Mouse (Mus musculus): ENCODE results near the gene Slc24a3. TPM values are rescaled to one million over a fixed set of nuclear protein-coding genes. Genes with fewer than 3 reads are reported as not detected.

The Slc24a3 gene
- total and polyA plus RNA-seq, 3 experiments, result not detected

GRCm38 (mm10) chr2:145675142-145675755 is 507.7 kb downstream of the Slc24a3 start, which contains the start of gene Rin2:
TSS of gene Rin2 (plus strand) at chr2:145675215.
- no peak within 1 kb of the TSS for H3K27ac ChIP-seq (ENCODE audit: control insufficient read depth, low read depth, low read length)
- H3K4me1 ChIP-seq (ENCODE audit: control insufficient read depth in 1 of 2, insufficient read depth in 2 of 2, low read length in 2 of 2), result no peaks in the 10 kb centered on the region
- no peak for TF ChIP-seq BHLHE40 (IDR thresholded peaks at IDR 0.05; ENCODE audit: borderline replicate concordance, low read depth, low read length)
- TF ChIP-seq CHD1 (IDR thresholded peaks at IDR 0.05; ENCODE audit: low read depth, low read length), result no peak
- TF ChIP-seq MEF2A (IDR thresholded peaks at IDR 0.05; ENCODE audit: extremely low read depth, insufficient replicate concordance, low read depth, low read length, poor library complexity, severe bottlenecking), result no peak
- no peak for TF ChIP-seq TBP (IDR thresholded peaks at IDR 0.05; ENCODE audit: low read depth, low read length)
- TF ChIP-seq ELF1 (IDR thresholded peaks at IDR 0.05; ENCODE audit: low read depth, low read length), result no peak
- TF ChIP-seq MAZ (IDR thresholded peaks at IDR 0.05; ENCODE audit: low read depth, low read length), result no peak
- TF ChIP-seq NRF1 (IDR thresholded peaks at IDR 0.05; ENCODE audit: insufficient read depth, low read depth, low read length, poor library complexity, severe bottlenecking), result no peak
- TF ChIP-seq HCFC1 (IDR thresholded peaks at IDR 0.05; ENCODE audit: low read depth, low read length), result no peak
- no peak for TF ChIP-seq GABPA (IDR thresholded peaks at IDR 0.05; ENCODE audit: low read depth, low read length)
- TF ChIP-seq CHD2 (IDR thresholded peaks at IDR 0.05; ENCODE audit: low read length), result no peak
- TF ChIP-seq ETS1 (IDR thresholded peaks at IDR 0.05; ENCODE audit: low read depth, low read length), result no peak
- no peak for TF ChIP-seq EP300 (IDR thresholded peaks at IDR 0.05; ENCODE audit: low read depth in 1 of 2, low read length in 2 of 2)
- no peak for TF ChIP-seq MXI1 (IDR thresholded peaks at IDR 0.05; ENCODE audit: low read depth, low read length)
- TF ChIP-seq ZMIZ1 (IDR thresholded peaks at IDR 0.05; ENCODE audit: low read depth, low read length), result no peak
- no peak for TF ChIP-seq SIN3A (IDR thresholded peaks at IDR 0.05; ENCODE audit: low read length)
- no peaks in the 10 kb centered on the region for H3K9me3 ChIP-seq (replicated peaks; ENCODE audit: insufficient read depth, low read length)
- no peak for DNase-seq (ENCODE audit: low read depth, low spot score)
- no peak within 1 kb of the TSS for H3K4me3 ChIP-seq (ENCODE audit: control insufficient read depth in 1 of 2, insufficient read depth in 1 of 2, low read depth in 2 of 2, low read length in 2 of 2)
- no peaks in the 10 kb centered on the region for H3K36me3 ChIP-seq (ENCODE audit: control insufficient read depth in 1 of 2, insufficient read depth in 2 of 2, low read length in 2 of 2)
- no peaks in the 10 kb centered on the region for H3K27me3 ChIP-seq (ENCODE audit: control insufficient read depth in 1 of 2, insufficient read depth in 2 of 2, low read length in 2 of 2)
- H3K79me2 ChIP-seq (ENCODE audit: control insufficient read depth, insufficient read depth, low read length, poor library complexity), result no peaks in the 10 kb centered on the region
- no peak within 1 kb of the TSS for H3K9ac ChIP-seq (ENCODE audit: control insufficient read depth, low read depth, low read length, poor library complexity, severe bottlenecking)

- Histone ChIP-seq H3K79me2 (ENCODE audit: control insufficient read depth, insufficient read depth, low read length, poor library complexity) (no peaks in the 10 kb centered on the region), H3K4me3 (ENCODE audit: control insufficient read depth in 1 of 2, insufficient read depth in 1 of 2, low read depth in 2 of 2, low read length in 2 of 2) (no peak overlapping the region), H3K27me3 (ENCODE audit: control insufficient read depth in 1 of 2, insufficient read depth in 2 of 2, low read length in 2 of 2) (no peaks in the 10 kb centered on the region), H3K36me3 (ENCODE audit: control insufficient read depth in 1 of 2, insufficient read depth in 2 of 2, low read length in 2 of 2) (no peaks in the 10 kb centered on the region), H3K9me3 (replicated peaks; ENCODE audit: insufficient read depth, low read length) (no peaks in the 10 kb centered on the region), H3K4me1 (ENCODE audit: control insufficient read depth in 1 of 2, insufficient read depth in 2 of 2, low read length in 2 of 2) (no peaks in the 10 kb centered on the region), H3K9ac (ENCODE audit: control insufficient read depth, low read depth, low read length, poor library complexity, severe bottlenecking) (no peak overlapping the region), H3K27ac (ENCODE audit: control insufficient read depth, low read depth, low read length) (no peak overlapping the region)
- no peak for DNase-seq (ENCODE audit: low read depth, low spot score)
- no peak for TF ChIP-seq NRF1 (IDR thresholded peaks at IDR 0.05; ENCODE audit: insufficient read depth, low read depth, low read length, poor library complexity, severe bottlenecking)
- TF ChIP-seq ETS1 (IDR thresholded peaks at IDR 0.05; ENCODE audit: low read depth, low read length), result no peak
- TF ChIP-seq MYB (IDR thresholded peaks at IDR 0.05; ENCODE audit: low read depth, low read length), result no peak
- TF ChIP-seq GABPA (IDR thresholded peaks at IDR 0.05; ENCODE audit: low read depth, low read length), result no peak
- no peak for TF ChIP-seq CTCF (IDR thresholded peaks at IDR 0.05 in 2 of 3, conservative IDR thresholded peaks at IDR 0.05 in 1 of 3; ENCODE audit: control insufficient read depth in 1 of 3, insufficient read depth in 1 of 3, low read depth in 2 of 3, low read length in 3 of 3, poor library complexity in 1 of 3, severe bottlenecking in 1 of 3)
Observed at GRCm38 (mm10) chr2:145675756-145676543, 508.4 kb downstream of the Slc24a3 start.
